Mouse (Mus musculus) megakaryocyte progenitor cell, adult 5-6 weeks (primary cell): ENCODE measurements around the gene Kif21a. TPM values are rescaled to one million over a fixed set of nuclear protein-coding genes. Genes with fewer than 3 reads are reported as not detected.

ENCODE experiments used
- ATAC-seq: replicated peaks from 2 replicates; pipeline ENCODE4 v1.8.0; 2016; ENCODE audit warnings: mild to moderate bottlenecking, moderate TSS enrichment, inconsistent platforms; ENCODE audit not compliant: poor library complexity
- total RNA-seq, 2 experiments: library from RNA; stranded (forward) in 1 of 2; stranded (reverse) in 1 of 2; fragments of 157-497, 149-512 nt in 1 of 2; fragments of 200-1000 nt in 1 of 2; gene quantifications; 2 replicates each; pipeline versions ENCODE4 v1.2.3 to v1.2.4; 2015 to 2017

The Kif21a gene
- total RNA-seq, 2 experiments from 2014 or later, result 0.17 to 1.8 TPM

DNA sequence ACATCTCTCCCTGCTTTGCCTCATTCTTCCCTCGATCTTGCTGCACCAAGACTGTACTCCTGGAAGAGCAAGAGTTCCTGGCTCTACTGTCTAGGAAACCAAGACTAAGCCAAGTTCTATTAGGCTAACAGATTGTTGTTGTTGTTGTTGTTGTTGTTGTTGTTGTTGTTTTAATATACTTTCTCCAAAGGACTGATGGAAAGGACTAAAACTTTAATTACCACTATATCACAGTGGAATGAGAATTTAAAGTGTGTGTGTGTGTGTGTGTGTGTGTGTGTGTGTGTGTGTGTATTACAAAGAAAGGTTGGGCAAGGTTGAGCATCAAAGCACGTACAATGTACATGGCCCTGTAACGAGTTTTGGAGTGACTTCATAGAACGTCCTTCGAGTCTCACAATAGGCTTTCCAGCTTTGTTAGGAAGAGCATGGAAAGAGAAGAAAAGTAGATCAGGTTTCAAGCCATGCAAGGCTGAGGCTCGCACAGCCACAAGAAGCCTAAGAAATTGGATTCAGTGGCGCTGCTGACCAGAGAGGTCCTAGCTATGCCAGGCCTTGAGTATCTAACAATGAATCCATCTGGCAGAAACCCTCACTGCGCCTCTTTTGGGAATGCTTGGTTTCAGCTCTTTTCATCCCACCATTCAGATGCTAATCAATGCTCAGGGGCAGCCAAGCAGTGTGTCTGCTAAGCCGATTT is 31.4 kb downstream of the Kif21a start:
- no peak for ATAC-seq

DNA sequence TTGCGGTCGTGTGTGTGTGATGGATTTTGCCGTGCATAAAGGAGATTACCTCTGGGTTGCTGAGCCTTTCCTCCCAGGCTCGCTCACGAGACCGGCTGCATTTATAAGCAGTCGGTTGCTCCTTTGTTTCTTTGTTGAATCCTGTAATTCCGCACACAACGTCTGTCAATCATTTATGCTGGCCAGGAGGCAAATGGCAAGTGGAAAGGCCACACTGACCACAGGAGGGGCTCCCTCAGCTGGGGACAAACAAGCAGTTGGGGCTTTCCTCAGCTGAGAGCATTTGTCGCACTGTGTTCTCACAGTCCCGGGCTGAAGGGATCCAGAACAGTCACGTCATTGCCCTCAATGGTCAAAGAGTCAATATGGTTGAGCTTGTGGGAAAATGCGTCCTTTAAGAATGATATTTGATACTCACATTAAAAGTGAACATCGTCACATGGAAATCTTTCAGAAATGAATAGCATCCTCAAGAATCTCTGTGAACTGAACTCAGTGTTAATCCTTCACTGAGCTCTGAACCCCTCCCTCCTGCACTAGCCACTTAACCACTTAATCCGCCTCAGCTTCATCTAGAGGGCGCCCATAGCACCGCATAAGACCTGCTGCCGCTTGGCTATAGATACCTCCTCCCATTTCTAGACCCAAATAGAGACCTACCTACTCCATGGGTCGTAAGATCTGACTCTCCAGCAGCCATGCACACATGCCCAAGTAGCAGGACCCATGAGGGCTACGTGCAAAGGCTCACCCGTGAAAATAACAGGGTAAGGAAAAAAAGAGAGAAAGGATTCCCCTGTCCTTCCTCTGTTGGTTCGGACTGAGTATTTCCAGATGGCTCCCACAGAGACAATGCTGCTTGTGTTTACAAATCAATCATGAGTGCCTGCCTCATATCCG is 32.2 kb downstream of the Kif21a start:
- no peak for ATAC-seq

DNA sequence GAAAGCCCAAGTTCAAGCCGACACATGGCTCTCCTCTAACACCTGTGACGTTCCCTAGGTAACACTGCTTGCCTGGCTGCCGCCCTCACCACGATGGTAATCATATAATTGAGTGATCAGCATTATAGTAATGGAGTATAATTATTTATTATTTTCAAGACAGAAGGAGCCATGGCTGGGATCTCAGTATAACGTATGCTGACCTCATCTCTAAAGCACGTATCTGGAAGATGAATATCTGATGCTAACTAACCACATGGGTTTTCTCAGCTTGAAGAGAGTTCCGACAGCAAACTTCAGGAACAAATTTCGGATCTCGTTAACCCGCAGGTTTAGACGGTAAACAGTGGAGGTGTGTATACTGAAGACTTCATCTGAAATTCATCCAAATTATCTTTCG is 33.4 kb downstream of the Kif21a start:
- no peak for ATAC-seq

DNA sequence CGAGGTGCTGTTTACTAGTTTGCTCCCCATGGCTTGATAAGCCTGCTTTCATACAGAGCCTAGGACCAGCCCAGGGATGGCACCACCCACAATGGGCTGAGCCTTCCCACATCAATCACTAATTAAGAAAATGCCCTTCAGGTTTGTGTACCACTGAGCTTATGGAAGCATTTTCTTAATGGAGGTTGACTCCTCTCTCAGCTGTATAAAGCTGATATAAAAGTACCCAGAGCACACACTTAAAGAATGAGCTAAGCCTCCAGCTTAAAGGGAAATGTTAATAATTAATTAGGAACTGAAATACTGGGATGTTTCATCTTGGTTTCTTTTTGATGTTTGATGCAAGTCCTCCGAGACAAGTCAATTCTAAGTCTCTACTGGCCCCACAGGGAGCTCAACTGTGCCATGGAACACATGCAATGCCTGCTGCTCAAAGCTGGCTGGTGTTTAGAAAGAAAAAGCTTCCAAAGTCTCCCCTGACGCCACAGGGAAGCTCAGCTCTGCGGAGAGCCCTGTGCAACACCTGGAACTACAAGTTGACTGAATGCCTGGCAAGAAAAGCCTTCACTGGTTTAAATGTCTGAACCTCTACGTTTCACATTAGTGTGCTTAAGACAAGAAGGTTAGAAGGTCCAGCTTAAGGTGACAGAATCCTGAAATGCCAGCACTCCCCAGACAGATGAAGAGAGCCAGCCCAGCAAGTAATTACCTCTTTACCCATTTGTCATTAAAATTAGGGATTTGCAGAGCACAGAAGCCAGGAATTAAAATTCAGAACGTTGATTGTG is 36.8 kb downstream of the Kif21a start:
- no peak for ATAC-seq

DNA sequence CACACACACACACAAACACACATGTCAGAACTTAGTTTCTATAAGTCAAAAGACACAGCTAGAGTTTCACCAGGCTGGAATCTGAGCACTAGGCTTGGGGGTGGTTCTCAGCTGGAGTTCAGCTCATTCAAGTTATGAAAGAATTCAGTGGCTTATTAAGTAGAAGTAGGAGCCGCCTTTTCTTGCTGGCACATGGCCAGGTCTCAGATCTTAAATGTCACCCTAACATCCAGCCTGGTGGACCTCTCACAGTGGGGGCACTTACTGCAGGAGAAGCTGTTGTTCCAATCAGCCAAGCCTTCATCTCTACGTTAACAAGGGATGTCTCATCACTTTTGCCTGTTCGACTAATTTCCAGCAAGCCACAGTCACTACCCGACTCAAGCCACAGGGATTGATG is 39.5 kb downstream of the Kif21a start:
- ATAC-seq, result no peak

DNA sequence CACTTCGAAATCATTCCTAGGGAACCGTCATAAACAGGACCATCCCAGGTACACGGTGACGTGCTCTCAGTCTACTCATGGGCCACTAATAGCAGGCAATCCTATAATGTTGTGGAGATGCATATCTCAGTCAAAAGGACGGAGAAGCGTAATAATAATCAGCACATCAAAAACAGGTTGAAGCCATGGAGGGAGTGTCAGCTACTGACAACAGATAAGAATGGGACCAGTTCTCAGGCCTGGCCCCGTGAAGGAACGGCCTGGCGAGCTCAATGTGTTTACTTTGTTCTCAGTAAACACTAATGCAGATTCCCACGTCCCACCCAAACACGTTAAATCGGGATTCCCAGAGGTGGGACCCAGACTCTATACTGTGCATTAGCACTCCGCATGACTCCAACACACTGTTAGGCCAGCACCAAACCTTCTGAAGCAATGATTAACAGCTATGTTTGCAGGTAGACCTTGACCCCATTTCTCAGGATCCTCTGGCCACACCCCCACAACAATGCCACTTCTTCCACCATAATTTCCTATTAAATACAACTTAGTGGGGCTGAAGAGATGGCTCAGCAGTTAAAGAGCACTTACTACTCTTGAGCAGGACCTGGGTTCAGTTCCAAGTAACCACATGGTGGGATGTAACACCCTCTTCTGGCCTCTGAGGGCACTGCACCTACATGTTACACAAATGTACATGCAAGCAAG is 42.5 kb downstream of the Kif21a start:
- no peak for ATAC-seq

DNA sequence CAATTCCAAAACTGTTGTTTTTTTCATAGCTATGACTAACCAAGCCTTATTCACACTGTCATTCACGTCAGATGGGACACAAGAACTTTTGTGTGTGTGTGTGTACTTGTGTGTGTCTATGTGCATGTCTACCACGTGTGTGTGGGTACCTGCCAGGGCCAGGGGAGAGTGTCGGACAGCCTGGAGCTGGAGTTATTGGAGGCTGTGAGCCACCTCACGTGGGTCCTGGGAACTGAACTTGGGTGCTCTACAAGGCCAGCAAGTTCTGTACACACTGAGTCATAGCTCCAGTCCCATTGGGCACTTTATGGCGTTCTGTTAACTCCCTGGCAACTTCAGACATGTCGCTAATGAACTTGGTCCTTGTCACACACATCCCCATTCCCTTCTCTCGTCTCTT is 45.0 kb downstream of the Kif21a start:
- no peak for ATAC-seq

DNA sequence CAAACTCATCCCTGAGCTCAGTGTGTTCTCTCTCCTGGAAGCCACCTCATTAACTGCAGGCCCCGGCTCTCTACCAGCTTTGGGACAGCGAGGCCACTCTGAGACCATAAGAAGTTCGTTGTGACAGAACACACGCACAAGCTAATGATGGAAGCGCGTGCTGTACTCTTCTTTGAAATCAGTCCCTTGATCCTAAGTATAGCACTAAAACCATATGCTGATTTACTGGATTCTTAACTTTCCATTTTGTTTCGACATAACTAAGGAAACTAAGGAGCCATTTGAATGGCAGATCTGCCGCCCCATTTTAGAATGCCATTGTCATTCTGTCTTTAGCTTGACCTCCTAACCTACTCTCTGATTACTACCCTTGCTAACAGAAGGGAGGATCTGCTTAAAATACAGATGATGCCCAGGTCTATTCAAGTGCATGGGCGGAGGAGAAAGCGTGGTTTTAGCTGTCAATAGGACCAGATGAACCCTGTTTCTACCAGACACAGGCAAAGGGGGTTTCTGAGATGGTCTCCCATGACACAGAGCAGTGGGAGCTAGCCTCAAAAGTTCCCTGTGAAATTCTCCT is 48.6 kb downstream of the Kif21a start:
- ATAC-seq, result no peak

DNA sequence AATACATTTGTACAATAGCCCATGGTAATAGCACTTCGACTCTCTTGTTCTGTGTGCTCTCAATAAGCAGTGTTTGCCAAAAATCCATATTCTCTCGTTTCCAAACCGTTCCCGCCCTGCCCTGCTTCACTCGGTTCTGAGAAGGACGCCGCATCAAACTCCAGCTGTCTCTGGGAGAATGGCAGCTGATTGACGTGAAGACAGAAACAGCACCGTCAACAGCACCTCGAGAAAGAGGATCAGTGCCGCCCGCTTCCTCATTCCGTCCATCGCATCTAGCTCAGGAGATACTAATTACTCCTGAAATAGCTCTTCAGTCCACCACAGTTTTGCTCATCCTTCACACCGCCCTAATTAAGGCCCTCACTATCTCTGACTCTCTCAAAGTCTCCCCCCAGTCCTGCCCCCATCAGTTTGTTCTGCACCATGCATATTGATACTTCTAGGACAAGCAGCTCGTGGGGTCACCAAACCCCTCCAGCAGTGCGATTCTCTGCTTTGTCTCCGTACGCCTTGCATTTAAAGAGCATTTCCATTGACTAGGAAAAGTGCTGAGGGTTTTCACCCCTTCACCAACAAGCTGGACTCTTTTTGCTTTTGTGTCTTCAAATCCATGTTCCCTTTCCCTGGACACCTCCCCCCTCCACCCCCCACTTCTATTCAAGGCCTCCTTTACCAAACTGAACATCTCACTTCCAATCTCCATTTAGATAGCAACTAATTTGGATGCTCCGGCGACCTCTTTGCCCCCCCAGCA is 49.3 kb downstream of the Kif21a start:
- no peak for ATAC-seq

DNA sequence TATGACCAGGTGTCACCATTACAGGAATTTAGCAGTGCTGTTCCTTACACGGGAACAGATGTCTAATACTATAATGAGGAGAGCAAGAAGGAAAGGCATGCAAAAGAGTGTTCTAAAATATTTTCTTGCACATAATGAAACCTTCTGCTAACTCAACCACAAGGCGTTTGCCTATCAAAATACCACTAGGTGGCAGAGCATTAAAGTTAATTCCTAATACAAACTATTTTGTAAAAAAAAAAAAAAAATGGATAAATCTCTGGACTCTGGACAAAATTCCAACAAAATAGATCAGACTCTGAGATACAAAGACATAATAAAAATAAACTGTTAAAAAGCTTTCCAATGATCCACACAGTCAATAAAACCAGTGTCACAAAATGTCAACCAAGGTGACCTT is 56.9 kb downstream of the Kif21a start:
- ATAC-seq, result no peak

DNA sequence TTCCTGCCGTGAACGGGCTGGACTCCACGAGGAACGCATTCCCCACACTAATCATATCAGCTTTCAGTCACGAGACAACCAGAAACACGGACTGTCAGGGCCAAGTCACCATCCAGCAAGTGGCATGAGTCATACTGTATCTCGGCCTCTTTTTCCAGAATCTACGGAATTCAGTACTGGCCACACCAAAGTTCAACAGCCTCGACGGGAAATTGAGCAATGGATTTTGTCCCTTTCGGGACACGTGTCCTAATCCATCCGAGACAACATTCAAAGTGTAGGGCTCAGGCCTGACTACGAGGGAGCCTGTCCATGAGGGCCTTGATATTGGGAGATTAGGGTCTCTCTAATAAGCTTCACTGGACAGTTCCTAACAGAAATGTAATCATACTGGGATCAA is 57.4 kb downstream of the Kif21a start:
- ATAC-seq, result no peak

DNA sequence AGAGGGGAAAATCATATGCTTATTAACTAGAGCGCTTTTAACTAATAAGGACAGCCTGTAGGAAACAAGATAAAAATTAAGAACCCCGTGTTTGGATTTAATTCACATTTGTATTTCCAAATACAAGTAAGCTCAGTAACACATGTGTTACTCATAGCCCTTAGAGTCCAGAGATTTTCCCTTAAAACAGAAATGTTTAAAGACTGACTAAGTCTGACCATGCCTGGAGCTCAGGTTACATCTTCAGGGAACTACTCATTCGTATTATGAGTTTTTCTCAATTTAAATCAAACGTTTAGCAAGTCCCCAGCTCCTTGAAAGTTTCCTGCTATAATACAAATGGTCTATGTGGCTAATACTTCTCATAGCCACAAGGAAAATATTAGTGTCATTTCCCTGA is 57.9 kb downstream of the Kif21a start:
- no peak for ATAC-seq

DNA sequence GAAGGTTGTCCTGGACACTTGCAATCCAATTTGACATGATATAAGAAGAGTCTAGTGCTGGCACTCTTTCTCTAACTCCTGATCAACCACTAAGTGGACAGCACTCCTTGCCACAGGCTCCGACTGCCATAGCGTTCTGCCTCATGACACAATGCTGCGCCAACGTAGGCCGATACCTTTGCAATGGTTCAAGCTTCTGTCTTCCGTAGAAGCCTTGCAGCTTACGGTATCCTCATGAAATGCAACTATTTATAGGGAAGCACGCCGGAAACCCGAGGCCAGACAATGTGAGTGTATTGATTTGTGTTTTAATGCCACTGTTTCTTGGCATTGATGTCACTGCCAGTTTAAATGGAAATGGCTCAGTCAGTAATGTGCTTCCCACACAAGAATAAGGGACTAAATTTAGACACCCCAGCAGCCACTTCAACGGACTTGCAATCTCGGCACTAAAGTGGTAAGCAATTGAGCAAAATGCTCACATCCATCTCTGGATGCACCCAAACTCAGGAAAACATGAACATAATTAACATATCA is 62.0 kb downstream of the Kif21a start:
- no peak for ATAC-seq

DNA sequence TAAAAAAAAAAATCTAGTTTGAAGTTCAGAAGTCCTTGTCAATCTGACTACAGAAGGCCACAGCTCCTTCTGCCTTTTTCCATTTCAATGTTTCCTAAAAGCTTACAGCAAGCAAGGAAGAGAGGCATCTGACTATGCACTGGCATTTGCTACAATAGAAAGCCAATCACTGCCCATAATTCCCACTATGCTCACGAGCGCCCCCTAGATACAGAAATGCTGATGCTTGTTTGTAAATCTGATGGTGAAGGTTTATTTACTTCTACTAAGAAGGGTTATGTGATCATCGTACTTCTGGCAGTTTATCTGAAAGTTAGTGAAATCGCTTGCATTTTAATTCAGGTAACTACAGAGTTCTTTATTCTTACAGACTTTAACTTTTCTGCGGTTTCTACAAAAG is 73.8 kb downstream of the Kif21a start:
- ATAC-seq, result no peak

DNA sequence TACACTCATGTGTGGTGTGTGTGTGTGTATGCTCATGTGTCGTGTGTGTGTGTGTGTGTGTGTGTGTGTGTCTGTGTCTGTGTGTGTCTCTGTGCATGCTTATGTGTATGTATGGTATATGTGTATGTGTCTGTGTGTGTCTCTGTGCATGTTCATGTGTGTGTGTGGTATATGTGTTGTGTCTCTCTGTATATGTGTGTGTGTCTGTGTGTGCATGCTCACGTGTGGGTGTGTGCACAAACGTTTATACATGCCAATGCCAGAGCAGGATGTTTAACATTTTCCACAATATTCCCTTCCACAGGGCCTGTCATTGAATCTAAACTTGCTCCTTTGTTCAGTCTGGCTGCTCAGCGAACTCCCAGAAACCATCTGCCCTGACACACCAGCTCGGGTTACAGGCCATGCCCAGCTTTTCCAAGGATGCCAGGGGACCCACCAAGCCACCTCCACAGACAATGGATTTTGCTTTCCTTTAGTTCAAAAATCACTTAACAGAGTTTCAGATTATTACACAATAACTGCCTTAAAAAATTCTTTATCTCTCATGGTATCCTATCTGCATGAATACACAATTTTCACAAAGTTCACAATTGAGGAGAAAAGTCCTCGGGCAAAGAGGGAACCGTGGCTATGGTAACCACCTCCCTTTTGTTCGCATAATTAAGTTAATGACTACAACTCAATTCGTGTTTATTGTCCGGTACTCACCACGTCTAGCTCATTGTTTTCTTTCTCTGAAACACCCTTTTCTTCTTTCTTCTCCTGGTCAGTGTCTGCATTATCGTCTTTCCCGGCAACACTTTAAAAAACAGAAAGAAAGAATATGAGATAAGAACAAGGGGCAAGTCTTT is 77.6 kb downstream of the Kif21a start:
- no peak for ATAC-seq

DNA sequence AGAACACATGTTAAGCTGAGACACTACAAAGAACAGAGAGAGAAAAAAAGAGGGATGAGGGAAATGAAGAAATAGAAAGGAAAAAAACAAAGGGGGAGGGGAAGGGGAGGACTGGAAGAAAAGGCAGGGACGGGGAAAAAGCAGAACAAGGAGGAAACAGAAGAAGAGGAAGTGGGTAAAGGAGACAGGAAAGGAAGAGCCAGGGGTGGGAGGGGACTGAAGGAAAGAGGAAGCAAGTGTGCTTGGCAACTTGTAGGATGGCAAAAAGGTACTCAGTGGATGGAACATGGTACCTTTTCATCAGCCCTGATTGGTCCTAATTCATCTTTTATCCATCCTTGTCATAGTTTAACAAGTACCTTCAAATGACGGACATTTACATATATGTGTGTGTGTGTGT is 86.4 kb downstream of the Kif21a start:
- peak; percentile 99 for ATAC-seq

DNA sequence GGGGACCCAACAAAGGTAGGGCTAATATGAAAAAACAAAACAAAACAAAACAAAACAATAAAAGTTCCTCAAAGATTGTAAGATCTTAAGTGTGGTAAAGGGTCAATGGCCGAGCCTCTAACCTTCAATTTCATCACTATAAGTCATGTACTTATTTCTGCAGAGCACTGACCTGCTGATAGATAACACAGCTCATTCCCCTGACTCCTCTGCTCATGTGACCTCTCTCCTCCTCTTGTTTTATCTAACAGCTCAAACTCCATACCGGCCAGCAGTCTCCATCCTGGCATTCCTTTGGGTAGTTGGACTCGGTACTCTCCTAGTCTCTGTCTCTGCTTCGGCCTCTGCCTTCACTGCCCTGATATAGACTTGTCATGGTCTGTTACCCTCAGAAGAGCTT is 87.2 kb downstream of the Kif21a start:
- ATAC-seq, result no peak

DNA sequence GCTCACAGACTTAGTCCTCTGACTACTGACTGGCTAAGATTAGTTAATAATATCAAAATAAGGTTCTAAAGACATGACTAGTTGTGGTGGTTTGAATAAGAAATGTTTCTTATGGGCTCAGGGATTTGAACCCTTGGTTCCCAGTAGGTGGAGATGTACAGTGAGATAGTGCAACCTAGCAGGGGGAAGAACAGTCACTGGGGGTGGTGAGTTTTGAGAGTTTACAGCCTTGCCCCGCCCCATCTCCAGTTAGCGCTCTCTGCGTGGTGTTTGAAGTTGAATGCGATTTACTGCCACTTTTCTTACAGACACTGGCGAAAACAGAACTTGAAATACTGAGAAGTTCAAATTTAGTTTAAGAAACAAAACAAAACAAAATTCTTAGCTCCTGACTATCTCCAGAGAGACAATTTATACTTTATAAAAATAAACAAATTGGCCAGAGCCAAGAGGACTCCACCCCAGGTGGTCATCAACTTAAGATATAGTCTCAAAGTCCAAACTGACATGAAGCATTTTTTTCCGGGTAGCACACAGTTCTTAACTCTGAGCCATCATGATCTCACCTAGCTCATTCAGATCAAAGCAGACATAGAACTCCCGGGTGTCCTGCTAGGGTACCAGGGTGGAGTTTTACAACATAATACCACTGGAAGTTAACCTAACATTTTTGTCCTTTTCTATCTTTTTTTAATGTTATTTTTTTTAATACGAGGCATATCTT is 88.8 kb downstream of the Kif21a start:
- no peak for ATAC-seq
